In the genomic region with DNA sequence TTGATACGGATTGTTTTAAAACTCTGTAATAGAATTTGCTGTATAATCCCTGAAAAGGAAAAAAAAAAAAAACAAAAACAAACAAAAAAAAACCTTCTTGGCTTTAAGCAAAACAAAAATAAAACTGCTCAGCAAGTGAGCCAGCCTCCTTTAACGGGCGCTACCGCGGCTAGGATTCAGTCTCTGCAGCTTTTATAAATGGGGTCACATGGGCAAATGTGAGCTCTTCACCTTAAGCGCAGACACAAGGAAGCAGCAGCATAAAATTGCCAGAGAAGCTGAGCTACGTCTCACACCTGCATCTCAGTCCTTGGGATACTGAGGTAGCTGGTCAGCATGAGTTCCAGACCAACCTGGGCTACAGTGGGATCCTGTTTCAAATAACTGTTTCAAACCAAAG, we compare ENCODE assay signal across 13 mouse cellular contexts. TPM values are rescaled to one million over a fixed set of nuclear protein-coding genes. Genes with fewer than 3 reads are reported as not detected.
A peak's percentile ranks its signal among the peaks of the same experiment; 100 is the strongest.
DNase-seq lines count a peak whose midpoint lies in the region; ATAC-seq lines count a peak whose summit lies in the region.
"Had no signal": no experiment of that assay in that cellular context is flagged by ENCODE, and none has a peak within 500 bp of the region (broad histone marks: within the 10 kb centered on the region; RNA-seq: fewer than 3 reads in every experiment).

No protein-coding gene starts in this region.

- 44% methylated on average over 7 of the region's 7 CpGs for WGBS in heart, embryonic 11.5 days (ENCODE audit: insufficient replicate concordance)
- WGBS in heart, embryonic 12.5 days: 45% methylated on average over 7 of the region's 7 CpGs
- 12% methylated on average over 7 of the region's 7 CpGs for WGBS in midbrain, embryonic 10.5 days
- WGBS in neural tube, embryonic 15.5 days: 6% methylated on average over 7 of the region's 7 CpGs

- H3K27ac ChIP-seq in heart, embryonic 11.5 days (ENCODE audit: low read depth, low read length): no peak overlapping the region
- H3K27ac ChIP-seq in heart, embryonic 12.5 days (ENCODE audit: poor library complexity, severe bottlenecking): no peak overlapping the region
- H3K27ac ChIP-seq in midbrain, embryonic 10.5 days (replicated peaks): no peak overlapping the region
- H3K27ac ChIP-seq in neural tube, embryonic 15.5 days (replicated peaks): peak overlapping the region; percentile 24
- H3K27ac ChIP-seq: heart, embryonic 15.5 days; liver, embryonic 14.5 days had no signal

- H3K4me2 ChIP-seq in heart, embryonic 11.5 days: peak overlapping the region; percentile 29; the same call in 1 of the 2 replicates
- no peak overlapping the region for H3K4me2 ChIP-seq in heart, embryonic 12.5 days
- peak overlapping the region; percentile 38 for H3K4me2 ChIP-seq in neural tube, embryonic 15.5 days
- H3K4me2 ChIP-seq: heart, embryonic 15.5 days had no signal

- peaks cover 18% of the 10 kb centered on the region for H3K4me1 ChIP-seq in heart, embryonic 11.5 days (ENCODE audit: control insufficient read depth, insufficient read depth, low read length)
- peaks cover 36% of the 10 kb centered on the region for H3K4me1 ChIP-seq in heart, embryonic 12.5 days (replicated peaks)
- peaks cover 27% of the 10 kb centered on the region for H3K4me1 ChIP-seq in midbrain, embryonic 10.5 days
- H3K4me1 ChIP-seq in neural tube, embryonic 15.5 days: peaks cover 11% of the 10 kb centered on the region

- H3K27me3 ChIP-seq in heart, embryonic 11.5 days (ENCODE audit: control insufficient read depth, insufficient read depth, low read length): no peaks in the 10 kb centered on the region
- H3K27me3 ChIP-seq in heart, embryonic 12.5 days (replicated peaks): no peaks in the 10 kb centered on the region
- no peaks in the 10 kb centered on the region for H3K27me3 ChIP-seq in midbrain, embryonic 10.5 days (ENCODE audit: low read depth, poor library complexity, severe bottlenecking)
- H3K27me3 ChIP-seq in neural tube, embryonic 15.5 days (replicated peaks): no peaks in the 10 kb centered on the region
- H3K27me3 ChIP-seq: heart, embryonic 15.5 days had no signal

- peak; percentile 24 for DNase-seq in retina, postnatal 1 day
- DNase-seq in retina, embryonic 14.5 days (ENCODE audit: low spot score): no peak
- DNase-seq in midbrain, embryonic 10.5 days (ENCODE audit: low spot score): no peak
- no peak for DNase-seq in thymus, postnatal 4 days
- DNase-seq: cerebellum, adult 18-20 months; lung, postnatal 14 days had no signal

- peaks cover 3% of the 10 kb centered on the region; the same call in 1 of the 2 replicates for H3K36me3 ChIP-seq in heart, embryonic 11.5 days (ENCODE audit: control insufficient read depth, insufficient read depth, low read length)
- peaks cover 5% of the 10 kb centered on the region; the same call in 1 of the 2 replicates for H3K36me3 ChIP-seq in heart, embryonic 12.5 days
- H3K36me3 ChIP-seq in midbrain, embryonic 10.5 days: peaks cover 5% of the 10 kb centered on the region
- H3K36me3 ChIP-seq in neural tube, embryonic 15.5 days: peaks cover 3% of the 10 kb centered on the region

- no peak overlapping the region for H3K9ac ChIP-seq in heart, embryonic 11.5 days (ENCODE audit: low read depth, low read length)
- no peak overlapping the region for H3K9ac ChIP-seq in heart, embryonic 12.5 days
- 0 out of 2 replicates have a peak overlapping the region, but pooled peaks have one; percentile 23 for H3K9ac ChIP-seq in neural tube, embryonic 15.5 days (replicated peaks)
- H3K9ac ChIP-seq: heart, embryonic 15.5 days; liver, embryonic 14.5 days had no signal

- no peaks in the 10 kb centered on the region for H3K9me3 ChIP-seq in heart, embryonic 11.5 days (replicated peaks; ENCODE audit: control insufficient read depth, low read length)
- no peaks in the 10 kb centered on the region for H3K9me3 ChIP-seq in heart, embryonic 12.5 days (replicated peaks)
- peaks cover 3% of the 10 kb centered on the region; the same call in 1 of the 2 replicates for H3K9me3 ChIP-seq in midbrain, embryonic 10.5 days (replicated peaks)
- no peaks in the 10 kb centered on the region for H3K9me3 ChIP-seq in neural tube, embryonic 15.5 days (replicated peaks)
- H3K9me3 ChIP-seq: heart, embryonic 15.5 days had no signal

- H3K4me3 ChIP-seq in heart, embryonic 11.5 days (ENCODE audit: low read depth, low read length): no peak overlapping the region
- H3K4me3 ChIP-seq in heart, embryonic 12.5 days: no peak overlapping the region
- peak overlapping the region; percentile 22; the same call in 1 of the 2 replicates for H3K4me3 ChIP-seq in midbrain, embryonic 10.5 days
- H3K4me3 ChIP-seq in neural tube, embryonic 15.5 days (replicated peaks): no peak overlapping the region
- H3K4me3 ChIP-seq: heart, embryonic 15.5 days had no signal

- no peak for ATAC-seq in heart, embryonic 11.5 days (replicated peaks; ENCODE audit: insufficient number of reproducible peaks, low FRiP score, low TSS enrichment)
- no peak for ATAC-seq in heart, embryonic 12.5 days (ENCODE audit: insufficient number of reproducible peaks, low FRiP score)
- peak; percentile 62 for ATAC-seq in neural tube, embryonic 15.5 days (ENCODE audit: low FRiP score)
- ATAC-seq in megakaryocyte, adult 5-6 weeks (ENCODE audit: poor library complexity, severe bottlenecking): no peak
- ATAC-seq: intestine, embryonic 16.5 days had no signal

RNA-seq across cellular contexts. Expression of a gene that starts 16.6 kb away (rescaled TPM):
- 55.9 and 81.0 TPM in 2 replicates for polyA plus RNA-seq in heart, embryonic 11.5 days (2014; fragmentation: Nextera tagmentation; extraction: Ambion mirVana)
- 103 and 106 TPM in 2 replicates for polyA plus RNA-seq in heart, embryonic 12.5 days (2016; fragmentation: Nextera tagmentation; extraction: Ambion mirVana)
- polyA plus RNA-seq in midbrain, embryonic 10.5 days (2016; fragmentation: Nextera tagmentation; extraction: Ambion mirVana): 58.2 and 61.6 TPM in 2 replicates
- polyA plus RNA-seq in neural tube, embryonic 15.5 days (2015; fragmentation: Nextera tagmentation; extraction: Ambion mirVana): 68.9 and 75.3 TPM in 2 replicates
- total RNA-seq in megakaryocyte, adult 5-6 weeks (2015): 39.4 and 41.9 TPM in 2 replicates
- total RNA-seq in megakaryocyte, adult 5-6 weeks (2017): 80.7 and 97.5 TPM in 2 replicates
